Mouse (Mus musculus): ENCODE data around the gene Rtkn2. TPM values are rescaled to one million over a fixed set of nuclear protein-coding genes. Genes with fewer than 3 reads are reported as not detected.

The Rtkn2 gene
- polyA plus RNA-seq, 1 experiment, result 9.5 TPM

DNA sequence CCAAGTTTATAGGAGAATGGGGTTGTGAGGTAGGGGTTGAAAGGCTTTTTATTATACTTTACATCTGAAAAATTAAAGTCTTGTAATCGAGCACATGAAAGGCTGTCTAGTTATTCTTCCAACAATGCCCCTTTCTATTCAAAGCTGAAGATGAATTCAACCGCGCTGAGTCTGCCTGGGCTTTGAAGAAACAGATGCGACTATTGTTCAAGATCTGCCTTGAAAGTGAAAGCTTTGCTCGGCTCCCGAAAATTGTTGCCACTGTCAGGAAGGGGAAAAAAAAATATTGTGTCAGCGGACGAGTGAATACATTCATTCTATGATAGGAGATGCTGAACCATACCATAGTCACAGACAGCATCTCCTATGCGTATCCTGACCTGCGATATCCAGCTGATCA, 16.9 kb upstream of the Rtkn2 start:
- Histone ChIP-seq H3ac (ENCODE audit: control insufficient read depth, insufficient read length, low read depth) (no peak overlapping the region), H3K27me3 (ENCODE audit: control insufficient read depth, insufficient read depth, insufficient read length) (no peaks in the 10 kb centered on the region), H3K36me3 (ENCODE audit: control insufficient read depth, insufficient read depth) (no peaks in the 10 kb centered on the region), H3K79me2 (ENCODE audit: control insufficient read depth, insufficient read depth) (no peaks in the 10 kb centered on the region), H3K4me3 (ENCODE audit: insufficient read depth, poor library complexity, severe bottlenecking) (no peak overlapping the region), H3K79me3 (ENCODE audit: low read depth) (no peaks in the 10 kb centered on the region)
- TF ChIP-seq CTCF (IDR thresholded peaks at IDR 0.05; ENCODE audit: control insufficient read depth, insufficient read depth, insufficient read length), result no peak
- TF ChIP-seq MYOD1 (IDR thresholded peaks at IDR 0.05; ENCODE audit: control insufficient read depth, insufficient read length, low read depth), result no peak
- no peak for TF ChIP-seq USF1 (IDR thresholded peaks at IDR 0.05; ENCODE audit: low read depth)
- TF ChIP-seq FOSL1 (IDR thresholded peaks at IDR 0.05; ENCODE audit: insufficient read depth, low read length, poor library complexity, severe bottlenecking), result no peak
- no peak for TF ChIP-seq CEBPB (IDR thresholded peaks at IDR 0.05; ENCODE audit: low read depth)
- TF ChIP-seq MYOG (IDR thresholded peaks at IDR 0.05; ENCODE audit: control insufficient read depth, extremely low read depth, insufficient read length), result no peak
- no peak for TF ChIP-seq MAX (IDR thresholded peaks at IDR 0.05)

DNA sequence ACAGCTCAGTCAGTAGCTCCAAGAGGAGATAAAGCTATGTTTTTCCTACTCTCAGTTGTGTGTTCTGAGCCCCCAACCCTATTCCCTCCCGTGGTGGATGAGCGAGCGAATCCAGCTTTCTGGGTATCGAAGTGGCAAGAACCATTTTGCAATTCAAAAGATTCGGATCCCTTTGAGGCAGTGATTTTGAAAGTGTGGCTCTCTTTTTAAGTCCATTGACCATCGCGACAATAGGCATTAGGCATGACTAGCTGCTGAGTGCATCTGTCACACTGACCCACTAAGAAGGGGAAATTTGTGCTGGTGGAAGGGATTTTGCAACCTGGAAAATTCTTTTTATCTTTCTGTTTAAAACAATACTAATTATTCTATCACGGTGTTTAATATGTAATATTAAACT, 15.3 kb upstream of the Rtkn2 start:
- no peaks in the 10 kb centered on the region for H3K79me2 ChIP-seq (ENCODE audit: control insufficient read depth, insufficient read depth)
- H3ac ChIP-seq (ENCODE audit: control insufficient read depth, insufficient read length, low read depth), result no peak overlapping the region
- no peaks in the 10 kb centered on the region for H3K36me3 ChIP-seq (ENCODE audit: control insufficient read depth, insufficient read depth)
- H3K79me3 ChIP-seq (ENCODE audit: low read depth), result no peaks in the 10 kb centered on the region
- no peaks in the 10 kb centered on the region for H3K27me3 ChIP-seq (ENCODE audit: control insufficient read depth, insufficient read depth, insufficient read length)
- TF ChIP-seq CTCF (IDR thresholded peaks at IDR 0.05; ENCODE audit: control insufficient read depth, insufficient read depth, insufficient read length) (no peak), USF1 (IDR thresholded peaks at IDR 0.05; ENCODE audit: low read depth) (no peak), FOSL1 (IDR thresholded peaks at IDR 0.05; ENCODE audit: insufficient read depth, low read length, poor library complexity, severe bottlenecking) (no peak), MYOD1 (IDR thresholded peaks at IDR 0.05; ENCODE audit: control insufficient read depth, insufficient read length, low read depth) (no peak), MAX (IDR thresholded peaks at IDR 0.05) (no peak), CEBPB (IDR thresholded peaks at IDR 0.05; ENCODE audit: low read depth) (no peak), MYOG (IDR thresholded peaks at IDR 0.05; ENCODE audit: control insufficient read depth, extremely low read depth, insufficient read length) (no peak)
- no peak overlapping the region for H3K4me3 ChIP-seq (ENCODE audit: insufficient read depth, poor library complexity, severe bottlenecking)

DNA sequence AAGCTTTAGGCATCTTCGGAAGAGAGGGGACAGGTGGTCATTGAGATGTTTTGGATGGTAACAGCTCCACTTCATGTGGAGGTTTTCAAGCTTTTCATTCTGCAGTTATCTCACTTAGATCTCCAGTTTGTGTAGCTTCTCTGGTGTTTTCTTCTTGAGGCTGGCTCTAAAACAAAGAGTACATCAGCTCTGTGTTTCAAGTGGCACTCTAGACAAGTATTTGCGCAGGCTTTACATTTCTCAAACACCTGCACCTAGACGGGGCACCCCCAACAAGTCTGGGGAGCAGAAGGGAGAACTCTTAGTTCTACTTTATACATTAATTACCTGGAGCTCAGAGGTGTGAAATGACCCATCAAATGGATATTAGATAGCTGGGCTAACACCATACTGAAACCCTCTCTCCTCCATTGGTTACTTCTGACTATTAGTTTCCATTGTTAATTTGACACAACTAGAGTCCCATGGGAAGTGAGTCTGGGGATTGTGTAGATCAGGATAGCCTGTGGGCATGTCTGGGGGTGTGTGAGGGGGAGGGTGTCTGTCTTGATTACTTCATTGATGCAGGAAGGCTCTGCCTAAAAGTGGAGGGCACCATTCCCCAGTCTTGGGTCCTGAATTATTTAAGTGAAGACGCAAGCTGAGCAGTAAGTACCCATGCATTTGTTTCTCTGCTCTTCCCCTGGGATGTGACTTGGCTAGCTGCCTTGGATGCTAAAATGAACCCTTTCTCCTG, 14.0 kb upstream of the Rtkn2 start:
- no peaks in the 10 kb centered on the region for H3K79me3 ChIP-seq (ENCODE audit: low read depth)
- no peaks in the 10 kb centered on the region for H3K79me2 ChIP-seq (ENCODE audit: control insufficient read depth, insufficient read depth)
- H3ac ChIP-seq (ENCODE audit: control insufficient read depth, insufficient read length, low read depth), result no peak overlapping the region
- no peak for TF ChIP-seq CTCF (IDR thresholded peaks at IDR 0.05; ENCODE audit: control insufficient read depth, insufficient read depth, insufficient read length)
- no peak for TF ChIP-seq MAX (IDR thresholded peaks at IDR 0.05)
- TF ChIP-seq FOSL1 (IDR thresholded peaks at IDR 0.05; ENCODE audit: insufficient read depth, low read length, poor library complexity, severe bottlenecking), result no peak
- TF ChIP-seq CEBPB (IDR thresholded peaks at IDR 0.05; ENCODE audit: low read depth), result no peak
- no peak for TF ChIP-seq USF1 (IDR thresholded peaks at IDR 0.05; ENCODE audit: low read depth)
- TF ChIP-seq MYOD1 (IDR thresholded peaks at IDR 0.05; ENCODE audit: control insufficient read depth, insufficient read length, low read depth), result no peak
- no peak for TF ChIP-seq MYOG (IDR thresholded peaks at IDR 0.05; ENCODE audit: control insufficient read depth, extremely low read depth, insufficient read length)
- H3K4me3 ChIP-seq (ENCODE audit: insufficient read depth, poor library complexity, severe bottlenecking), result no peak overlapping the region
- no peaks in the 10 kb centered on the region for H3K27me3 ChIP-seq (ENCODE audit: control insufficient read depth, insufficient read depth, insufficient read length)
- H3K36me3 ChIP-seq (ENCODE audit: control insufficient read depth, insufficient read depth), result no peaks in the 10 kb centered on the region

DNA sequence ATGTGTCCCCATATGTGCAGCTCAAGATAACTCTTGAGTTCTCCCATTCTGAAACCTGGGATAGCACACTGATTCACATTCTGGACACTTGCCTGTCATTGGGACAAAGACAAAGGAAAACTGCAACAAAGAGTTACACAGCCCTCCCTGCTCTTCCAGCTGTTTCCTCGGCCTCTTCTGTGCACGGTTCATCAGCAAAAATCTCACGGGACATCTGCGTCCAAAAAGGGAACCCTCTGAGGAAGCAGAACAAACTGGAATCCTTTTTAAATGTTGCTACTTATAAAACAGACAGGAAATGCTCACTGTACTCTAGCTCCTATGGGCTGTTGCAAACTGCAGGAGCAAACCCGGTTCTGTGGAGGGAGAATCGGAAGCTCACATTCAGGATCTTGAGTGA, 13.3 kb upstream of the Rtkn2 start:
- TF ChIP-seq FOSL1 (IDR thresholded peaks at IDR 0.05; ENCODE audit: insufficient read depth, low read length, poor library complexity, severe bottlenecking), result no peak
- no peak for TF ChIP-seq MYOG (IDR thresholded peaks at IDR 0.05; ENCODE audit: control insufficient read depth, extremely low read depth, insufficient read length)
- no peak for TF ChIP-seq CTCF (IDR thresholded peaks at IDR 0.05; ENCODE audit: control insufficient read depth, insufficient read depth, insufficient read length)
- no peak for TF ChIP-seq MYOD1 (IDR thresholded peaks at IDR 0.05; ENCODE audit: control insufficient read depth, insufficient read length, low read depth)
- no peak for TF ChIP-seq USF1 (IDR thresholded peaks at IDR 0.05; ENCODE audit: low read depth)
- no peak for TF ChIP-seq CEBPB (IDR thresholded peaks at IDR 0.05; ENCODE audit: low read depth)
- TF ChIP-seq MAX (IDR thresholded peaks at IDR 0.05), result no peak

DNA sequence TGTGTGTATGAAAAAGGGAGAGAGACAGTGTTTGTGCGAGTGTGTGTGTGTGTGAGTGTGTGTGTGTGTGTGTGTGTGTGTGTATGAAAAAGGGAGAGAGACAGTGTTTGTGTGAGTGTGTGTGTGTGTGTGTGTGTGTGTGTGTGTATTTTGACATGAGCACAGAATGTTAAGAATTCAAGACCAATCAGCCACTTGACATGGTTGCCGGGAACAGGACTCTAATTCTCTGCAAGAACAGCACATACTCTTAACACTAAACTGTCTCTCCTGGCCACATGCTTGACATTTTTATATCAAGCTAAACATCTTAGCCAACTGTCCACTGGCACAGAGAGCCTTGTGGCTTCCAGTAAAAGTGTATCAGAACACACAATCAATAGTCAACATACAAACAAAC, 12.4 kb upstream of the Rtkn2 start:
- no peaks in the 10 kb centered on the region for H3K79me3 ChIP-seq (ENCODE audit: low read depth)
- no peaks in the 10 kb centered on the region for H3K36me3 ChIP-seq (ENCODE audit: control insufficient read depth, insufficient read depth)
- TF ChIP-seq FOSL1 (IDR thresholded peaks at IDR 0.05; ENCODE audit: insufficient read depth, low read length, poor library complexity, severe bottlenecking), result no peak
- TF ChIP-seq USF1 (IDR thresholded peaks at IDR 0.05; ENCODE audit: low read depth), result no peak
- no peak for TF ChIP-seq CEBPB (IDR thresholded peaks at IDR 0.05; ENCODE audit: low read depth)
- no peak for TF ChIP-seq MAX (IDR thresholded peaks at IDR 0.05)
- no peak for TF ChIP-seq MYOG (IDR thresholded peaks at IDR 0.05; ENCODE audit: control insufficient read depth, extremely low read depth, insufficient read length)
- TF ChIP-seq MYOD1 (IDR thresholded peaks at IDR 0.05; ENCODE audit: control insufficient read depth, insufficient read length, low read depth), result no peak
- TF ChIP-seq CTCF (IDR thresholded peaks at IDR 0.05; ENCODE audit: control insufficient read depth, insufficient read depth, insufficient read length), result no peak
- H3K27me3 ChIP-seq (ENCODE audit: control insufficient read depth, insufficient read depth, insufficient read length), result no peaks in the 10 kb centered on the region
- H3K4me3 ChIP-seq (ENCODE audit: insufficient read depth, poor library complexity, severe bottlenecking), result no peak overlapping the region
- H3ac ChIP-seq (ENCODE audit: control insufficient read depth, insufficient read length, low read depth), result no peak overlapping the region
- H3K79me2 ChIP-seq (ENCODE audit: control insufficient read depth, insufficient read depth), result no peaks in the 10 kb centered on the region

More for the DNA sequence above, 13.3 kb upstream of the Rtkn2 start:
- Histone ChIP-seq H3K36me3 (ENCODE audit: control insufficient read depth, insufficient read depth) (no peaks in the 10 kb centered on the region), H3ac (ENCODE audit: control insufficient read depth, insufficient read length, low read depth) (no peak overlapping the region), H3K4me3 (ENCODE audit: insufficient read depth, poor library complexity, severe bottlenecking) (no peak overlapping the region), H3K79me3 (ENCODE audit: low read depth) (no peaks in the 10 kb centered on the region), H3K27me3 (ENCODE audit: control insufficient read depth, insufficient read depth, insufficient read length) (no peaks in the 10 kb centered on the region), H3K79me2 (ENCODE audit: control insufficient read depth, insufficient read depth) (no peaks in the 10 kb centered on the region)

All from C2C12 (cell line).